8 mouse cellular contexts compared by ENCODE assay signal in genomic region chr13:45538532-45539204, GRCm38 (mm10). TPM values are rescaled to one million over a fixed set of nuclear protein-coding genes. Genes with fewer than 3 reads are reported as not detected.
DNase-seq lines count a peak whose midpoint lies in the region; TF ChIP-seq lines count a peak whose summit lies in the region.

No protein-coding gene starts in this region.

- H3K9me3 ChIP-seq in hindbrain, embryonic 10.5 days = no peaks in the 10 kb centered on the region

- DNase-seq in adipocyte (ENCODE audit: low spot score) = peak; percentile 35
- DNase-seq in cerebellum, adult 9-11 months = peak; percentile 92
- DNase-seq in frontal cortex, postnatal 14 days (ENCODE audit: low spot score in 2 of 2) = peak; percentile 66 to 67
- peak; percentile 84 for DNase-seq in hindbrain, embryonic 10.5 days (ENCODE audit: low spot score)
- peak; percentile 69 for DNase-seq in layer of hippocampus, adult 9-11 months
- peak; percentile 40 for DNase-seq in lung, adult 2 months
- DNase-seq in ovary, postnatal 36 days (ENCODE audit: low spot score) = peak; percentile 61
- DNase-seq in c-Kit-positive CD71-positive TER-119-positive erythroid progenitor cells, embryonic 14.5 days (ENCODE audit: low spot score) = no peak

- peak overlapping the region; percentile 80 for H3K27ac ChIP-seq in hindbrain, embryonic 10.5 days

- H3K4me1 ChIP-seq in hindbrain, embryonic 10.5 days (replicated peaks) = peaks cover 16% of the 10 kb centered on the region
- H3K4me1 ChIP-seq in lung, adult 2 months (ENCODE audit: control insufficient read depth, insufficient read depth, low read length) = peaks cover 3% of the 10 kb centered on the region; the same call in 1 of the 2 replicates

- 34% methylated on average over 10 of the region's 10 CpGs for WGBS in hindbrain, embryonic 10.5 days
- WGBS in lung, adult 2 months = 30% methylated on average over 10 of the region's 10 CpGs

- TF ChIP-seq CTCF in lung, adult 2 months (IDR thresholded peaks at IDR 0.05; ENCODE audit: insufficient read depth, low read length) = peak; percentile 78

- no peak for TF ChIP-seq POLR2A in lung, adult 2 months (IDR thresholded peaks at IDR 0.05; ENCODE audit: borderline replicate concordance, extremely low read depth, low read depth, low read length)

- no peaks in the 10 kb centered on the region for H3K27me3 ChIP-seq in hindbrain, embryonic 10.5 days (ENCODE audit: insufficient read depth, poor library complexity, severe bottlenecking)

- peak overlapping the region; percentile 50 for H3K4me3 ChIP-seq in hindbrain, embryonic 10.5 days
- H3K4me3 ChIP-seq in lung, adult 2 months (replicated peaks; ENCODE audit: extremely low read depth, low read depth, low read length) = no peak overlapping the region

- H3K36me3 ChIP-seq in hindbrain, embryonic 10.5 days = no peaks in the 10 kb centered on the region

RNA-seq across cellular contexts. Expression of gene Gmpr, which starts 31.4 kb away (rescaled TPM):
- 38.3 and 44.1 TPM in 2 replicates for polyA plus RNA-seq in hindbrain, embryonic 10.5 days (2016; fragmentation: Nextera tagmentation; extraction: Ambion mirVana)
- 21.9 and 30.8 TPM in 2 replicates for polyA plus RNA-seq in lung, adult 2 months (2012; rRNA removed)
